Mouse (Mus musculus) myocyte (in vitro differentiated cells): ENCODE measurements around the gene Olfr1308. TPM values are rescaled to one million over a fixed set of nuclear protein-coding genes. Genes with fewer than 3 reads are reported as not detected.

Experiments used
- H3K27me3 ChIP-seq: one replicate; pipeline ENCODE4 v1.6.1; 2011; ENCODE audit not compliant: control insufficient read depth, insufficient read depth, insufficient read length
- H3K36me3 ChIP-seq: one replicate; pipeline ENCODE4 v1.6.1; 2011; ENCODE audit not compliant: control insufficient read depth, insufficient read depth
- H3K4me2 ChIP-seq: one replicate; pipeline ENCODE4 v1.6.1; 2011; ENCODE audit warnings: low read depth, control low read depth
- H3K4me3 ChIP-seq: one replicate; pipeline ENCODE4 v1.5.1; 2011; ENCODE audit warnings: mild to moderate bottlenecking, control low read depth, moderate library complexity
- H3K79me2 ChIP-seq: one replicate; pipeline ENCODE4 v1.6.1; 2011; ENCODE audit not compliant: control insufficient read depth, insufficient read depth
- H3ac ChIP-seq: one replicate; pipeline ENCODE4 v1.6.1; 2011; ENCODE audit not compliant: control insufficient read depth, insufficient read length
- CEBPB ChIP-seq: IDR thresholded peaks from 2 replicates; pipeline ENCODE4 v1.6.1; 2011; ENCODE audit warnings: mild to moderate bottlenecking, moderate library complexity; ENCODE audit not compliant: poor library complexity, insufficient read depth, severe bottlenecking
- E2F4 ChIP-seq: IDR thresholded peaks from one replicate; pipeline ENCODE4 v1.6.1; 2011; ENCODE audit warnings: mild to moderate bottlenecking, control low read depth, moderate library complexity; ENCODE audit not compliant: insufficient read depth
- MAX ChIP-seq: IDR thresholded peaks from one replicate; pipeline ENCODE4 v1.6.1; 2011; ENCODE audit warnings: low read depth, mild to moderate bottlenecking, control low read depth
- MYOD1 ChIP-seq, 3 experiments: IDR thresholded peaks; one replicate each; pipeline ENCODE4 v1.6.1; 2011; ENCODE audit warnings: control low read depth in 2 of 3, low read depth in 2 of 3, mild to moderate bottlenecking in 2 of 3, moderate library complexity in 1 of 3; ENCODE audit not compliant: insufficient read length in 2 of 3, control insufficient read depth in 1 of 3
- MYOG ChIP-seq, 3 experiments: IDR thresholded peaks; one replicate each; pipeline ENCODE4 v1.6.1; 2011; ENCODE audit warnings: control low read depth in 2 of 3, low read depth in 2 of 3, mild to moderate bottlenecking in 2 of 3; ENCODE audit not compliant: insufficient read length in 2 of 3, control insufficient read depth in 1 of 3, insufficient read depth in 1 of 3
- POLR2A ChIP-seq: IDR thresholded peaks from one replicate; pipeline ENCODE4 v1.6.1; 2011; ENCODE audit warnings: low read depth, mild to moderate bottlenecking, control low read depth, moderate library complexity; ENCODE audit not compliant: insufficient read length
- POLR2AphosphoS2 ChIP-seq: IDR thresholded peaks from one replicate; pipeline ENCODE4 v1.6.1; 2011; ENCODE audit warnings: low read depth, control low read depth; ENCODE audit not compliant: insufficient read length
- REST ChIP-seq: IDR thresholded peaks from one replicate; pipeline ENCODE4 v1.6.1; 2011; ENCODE audit warnings: mild to moderate bottlenecking, control low read depth, moderate library complexity; ENCODE audit not compliant: insufficient read depth, insufficient read length
- SRF ChIP-seq: IDR thresholded peaks from one replicate; pipeline ENCODE4 v1.6.1; 2011; ENCODE audit warnings: low read depth; ENCODE audit not compliant: control insufficient read depth, insufficient read length
- TCF12 ChIP-seq: IDR thresholded peaks from one replicate; pipeline ENCODE4 v1.6.1; 2011; ENCODE audit warnings: mild to moderate bottlenecking, control low read depth; ENCODE audit not compliant: poor library complexity, insufficient read depth, severe bottlenecking
- TCF3 ChIP-seq: IDR thresholded peaks from one replicate; pipeline ENCODE4 v1.6.1; 2011; ENCODE audit warnings: low read depth, control low read depth; ENCODE audit not compliant: insufficient read length
- USF1 ChIP-seq: IDR thresholded peaks from one replicate; pipeline ENCODE4 v1.6.1; 2011; ENCODE audit warnings: low read depth, mild to moderate bottlenecking, control low read depth, moderate library complexity
- polyA plus RNA-seq: library from polyadenylated mRNA; unstranded; fragments of >200 nt; fragmentation: generic; extraction: Trizol; gene quantifications from one replicate; pipeline ENCODE4 v1.2.1, GENCODE M21; 2012; ENCODE audit warnings: missing spikeins

Gene Olfr1308
- not detected for polyA plus RNA-seq

- Histone ChIP-seq H3K4me2 (no peak within 1 kb of the TSS), H3K36me3 (no peaks in the 10 kb centered on the region), H3ac (no peak within 1 kb of the TSS), H3K79me2 (no peaks in the 10 kb centered on the region), H3K27me3 (no peaks in the 10 kb centered on the region), H3K4me3 (no peak within 1 kb of the TSS)
- TF ChIP-seq POLR2A, result no peak
- no peak for TF ChIP-seq TCF12
- TF ChIP-seq TCF3, result no peak
Measured at GRCm38 (mm10) chr2:111964844-111965243, at the start of gene Olfr1308. Gene Olfr1308, minus strand, starts transcription at chr2:111964944.

- no peak for TF ChIP-seq MYOG (IDR thresholded peaks at IDR 0.05; ENCODE audit: control insufficient read depth in 1 of 3, insufficient read depth in 1 of 3, insufficient read length in 2 of 3, low read depth in 2 of 3)
- no peak for TF ChIP-seq POLR2AphosphoS2
- no peak for TF ChIP-seq E2F4
- no peak for TF ChIP-seq REST
- no peak for TF ChIP-seq MYOD1 (IDR thresholded peaks at IDR 0.05; ENCODE audit: control insufficient read depth in 1 of 3, insufficient read length in 2 of 3, low read depth in 2 of 3)
- no peak for TF ChIP-seq CEBPB
- no peak for TF ChIP-seq USF1
- no peak for TF ChIP-seq TCF3
- H3K79me2 ChIP-seq, result no peaks in the 10 kb centered on the region
- H3K36me3 ChIP-seq, result no peaks in the 10 kb centered on the region
- H3K4me3 ChIP-seq, result no peak within 1 kb of the TSS
- no peaks in the 10 kb centered on the region for H3K27me3 ChIP-seq
- H3ac ChIP-seq, result no peak within 1 kb of the TSS
- no peak within 1 kb of the TSS for H3K4me2 ChIP-seq
Measured at GRCm38 (mm10) chr2:112012608-112013007, 47.9 kb upstream of the Olfr1308 start, which contains the start of gene Olfr1310. Gene Olfr1310, minus strand, starts transcription at chr2:112012708.

- H3K27me3 ChIP-seq, result no peaks in the 10 kb centered on the region
- H3K36me3 ChIP-seq, result no peaks in the 10 kb centered on the region
- no peak within 1 kb of the TSS for H3K4me3 ChIP-seq
- H3K4me2 ChIP-seq, result no peak within 1 kb of the TSS
- H3K79me2 ChIP-seq, result no peaks in the 10 kb centered on the region
- TF ChIP-seq POLR2A, result no peak
- no peak for TF ChIP-seq MYOG (IDR thresholded peaks at IDR 0.05; ENCODE audit: control insufficient read depth in 1 of 3, insufficient read depth in 1 of 3, insufficient read length in 2 of 3, low read depth in 2 of 3)
- no peak for TF ChIP-seq TCF12
- no peak for TF ChIP-seq REST
- H3ac ChIP-seq, result no peak within 1 kb of the TSS
Measured at GRCm38 (mm10) chr2:111990181-111990580, 25.4 kb upstream of the Olfr1308 start, which contains the start of gene Olfr1309. Gene Olfr1309, minus strand, starts transcription at chr2:111990281.

- no peak for TF ChIP-seq SRF
- no peak for TF ChIP-seq TCF3
- TF ChIP-seq CEBPB, result no peak
- no peak for TF ChIP-seq TCF12
- TF ChIP-seq POLR2AphosphoS2, result no peak
- no peak for TF ChIP-seq MYOD1 (IDR thresholded peaks at IDR 0.05; ENCODE audit: control insufficient read depth in 1 of 3, insufficient read length in 2 of 3, low read depth in 2 of 3)
- no peak for TF ChIP-seq MYOG (IDR thresholded peaks at IDR 0.05; ENCODE audit: control insufficient read depth in 1 of 3, insufficient read depth in 1 of 3, insufficient read length in 2 of 3, low read depth in 2 of 3)
- no peak for TF ChIP-seq REST
- no peak for TF ChIP-seq E2F4
- no peak for TF ChIP-seq POLR2A
- no peak for TF ChIP-seq MAX
- no peak for TF ChIP-seq USF1
- no peaks in the 10 kb centered on the region for H3K79me2 ChIP-seq
- H3K27me3 ChIP-seq, result no peaks in the 10 kb centered on the region
- H3K4me2 ChIP-seq, result no peak within 1 kb of the TSS
- H3ac ChIP-seq, result no peak within 1 kb of the TSS
- H3K4me3 ChIP-seq, result no peak within 1 kb of the TSS
- no peaks in the 10 kb centered on the region for H3K36me3 ChIP-seq
Measured at GRCm38 (mm10) chr2:111949340-111949739, 15.4 kb downstream of the Olfr1308 start, which contains the start of gene Olfr1307. Gene Olfr1307, minus strand, starts transcription at chr2:111949440.

- no peak within 1 kb of the TSS for H3ac ChIP-seq
- H3K27me3 ChIP-seq, result no peaks in the 10 kb centered on the region
- no peaks in the 10 kb centered on the region for H3K36me3 ChIP-seq
- no peak within 1 kb of the TSS for H3K4me2 ChIP-seq
- TF ChIP-seq POLR2AphosphoS2 (no peak), TCF3 (no peak), E2F4 (no peak), MYOD1 (IDR thresholded peaks at IDR 0.05; ENCODE audit: control insufficient read depth in 1 of 3, insufficient read length in 2 of 3, low read depth in 2 of 3) (no peak), MAX (no peak), POLR2A (no peak), SRF (no peak), TCF12 (no peak), USF1 (no peak), CEBPB (no peak), MYOG (IDR thresholded peaks at IDR 0.05; ENCODE audit: control insufficient read depth in 1 of 3, insufficient read depth in 1 of 3, insufficient read length in 2 of 3, low read depth in 2 of 3) (no peak), REST (no peak)
- no peaks in the 10 kb centered on the region for H3K79me2 ChIP-seq
- no peak within 1 kb of the TSS for H3K4me3 ChIP-seq
Measured at GRCm38 (mm10) chr2:111916171-111916570, 48.6 kb downstream of the Olfr1308 start, which contains the start of gene Olfr1306. Gene Olfr1306, minus strand, starts transcription at chr2:111916271.

Other genes with a start within 250 kb of the Olfr1308 start
- not detected for gene Olfr1301, start 213.9 kb downstream of the Olfr1308 start, polyA plus RNA-seq
- gene Olfr1302, start 187.5 kb downstream of the Olfr1308 start, polyA plus RNA-seq, result not detected
- gene Olfr1303, start 144.6 kb downstream of the Olfr1308 start, polyA plus RNA-seq, result not detected
- not detected for gene Olfr1305, start 87.8 kb downstream of the Olfr1308 start, polyA plus RNA-seq
- not detected for gene Olfr1306, start 48.7 kb downstream of the Olfr1308 start, polyA plus RNA-seq
- not detected for gene Olfr1307, start 15.5 kb downstream of the Olfr1308 start, polyA plus RNA-seq
- not detected for gene Olfr1309, start 25.3 kb upstream of the Olfr1308 start, polyA plus RNA-seq
- gene Olfr1310, start 47.8 kb upstream of the Olfr1308 start, polyA plus RNA-seq, result not detected
- gene Olfr1311, start 59.5 kb upstream of the Olfr1308 start, polyA plus RNA-seq, result not detected
- not detected for gene Olfr1312, start 85.3 kb upstream of the Olfr1308 start, polyA plus RNA-seq
- gene Olfr1313, start 112.9 kb upstream of the Olfr1308 start, polyA plus RNA-seq, result not detected
- not detected for gene Olfr1314, start 131.8 kb upstream of the Olfr1308 start, polyA plus RNA-seq
- not detected for gene Olfr1315-ps1, start 150.5 kb upstream of the Olfr1308 start, polyA plus RNA-seq
- not detected for gene Olfr1316, start 170.0 kb upstream of the Olfr1308 start, polyA plus RNA-seq
- gene Olfr1317, start 175.4 kb upstream of the Olfr1308 start, polyA plus RNA-seq, result not detected
- gene Olfr1318, start 189.3 kb upstream of the Olfr1308 start, polyA plus RNA-seq, result not detected